Mouse (Mus musculus) kidney, postnatal 10 days (tissue): ENCODE measurements around the gene Epha1.

Experiments
- DNase-seq: peaks from one replicate; pipeline ENCODE4 v3.0.0; 2021; ENCODE audit warnings: mixed read lengths

Epha1 gene

GRCm38 (mm10) chr6:42372816-42373547, at the start of gene Epha1:
Epha1 (minus strand) TSS chr6:42373268.
- DNase-seq, result peak; percentile 82

- DNase-seq, result no peak
Measured at GRCm38 (mm10) chr6:42421439-42421838, 48.4 kb upstream of the Epha1 start.

DNA sequence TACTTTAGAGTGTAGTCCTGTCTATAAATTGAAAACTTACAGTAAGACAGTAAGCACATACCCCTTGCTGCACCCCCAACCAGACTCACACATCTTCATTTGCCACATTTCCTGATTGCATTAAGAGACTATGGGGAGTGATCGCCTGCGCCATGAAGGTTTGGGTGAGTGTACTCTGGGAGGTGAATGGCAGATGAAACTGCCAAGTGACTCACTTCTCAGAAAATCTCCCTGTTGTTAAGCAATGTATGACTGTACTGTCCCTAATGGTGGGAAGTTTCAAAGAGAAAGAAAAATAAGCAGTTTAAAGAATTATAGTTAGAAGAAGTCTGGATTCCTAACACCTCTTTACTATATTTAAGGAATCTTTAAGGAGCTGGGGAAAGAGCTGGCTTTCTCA, 46.4 kb upstream of the Epha1 start:
- DNase-seq, result no peak

DNA sequence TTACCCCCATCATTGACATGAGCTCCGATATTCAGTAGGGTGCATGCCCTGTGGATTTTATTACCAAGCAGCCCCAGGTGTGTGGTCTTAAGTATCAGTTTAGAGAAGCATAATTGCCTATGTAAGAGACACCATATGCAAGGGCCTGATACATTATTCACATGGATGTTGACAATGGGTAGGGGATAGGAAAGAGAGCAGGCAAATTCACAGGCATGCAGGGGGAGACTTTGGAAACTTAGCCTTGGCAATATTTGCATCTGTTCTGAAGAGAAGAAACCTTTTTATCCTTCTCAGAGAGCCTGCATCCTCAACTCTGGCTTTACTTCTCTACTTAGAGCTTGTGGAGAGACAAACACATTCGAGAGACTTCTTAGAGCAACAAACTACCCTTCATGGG, 32.1 kb upstream of the Epha1 start, which contains the start of gene Tas2r135:
Tas2r135 (plus strand) TSS at position 301 of the 400 bp plus-strand sequence.
- DNase-seq, result no peak

- no peak for DNase-seq
Measured at GRCm38 (mm10) chr6:42399938-42400337, 26.9 kb upstream of the Epha1 start, which contains the start of gene Tas2r143. Tas2r143 (plus strand) TSS chr6:42400238.

DNA sequence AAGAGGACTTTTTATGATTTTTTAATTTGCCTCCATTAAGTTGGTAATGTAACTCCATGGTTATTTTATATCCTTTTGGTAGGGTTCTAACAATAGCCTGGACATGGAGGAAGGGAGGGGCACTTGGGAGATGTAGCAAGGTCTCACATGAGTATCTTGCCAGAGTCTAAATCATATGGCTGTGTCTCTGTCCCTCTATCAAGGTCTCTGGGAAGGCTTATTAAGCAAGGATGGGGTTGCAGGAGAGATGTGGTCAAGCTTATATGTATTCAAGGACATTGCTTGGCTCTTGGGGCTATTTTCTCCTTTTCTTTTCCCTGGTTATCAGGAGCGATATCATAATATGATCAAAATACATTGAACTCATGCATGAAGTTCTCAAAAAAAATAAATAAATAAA, 25.9 kb upstream of the Epha1 start:
- DNase-seq, result no peak

DNA sequence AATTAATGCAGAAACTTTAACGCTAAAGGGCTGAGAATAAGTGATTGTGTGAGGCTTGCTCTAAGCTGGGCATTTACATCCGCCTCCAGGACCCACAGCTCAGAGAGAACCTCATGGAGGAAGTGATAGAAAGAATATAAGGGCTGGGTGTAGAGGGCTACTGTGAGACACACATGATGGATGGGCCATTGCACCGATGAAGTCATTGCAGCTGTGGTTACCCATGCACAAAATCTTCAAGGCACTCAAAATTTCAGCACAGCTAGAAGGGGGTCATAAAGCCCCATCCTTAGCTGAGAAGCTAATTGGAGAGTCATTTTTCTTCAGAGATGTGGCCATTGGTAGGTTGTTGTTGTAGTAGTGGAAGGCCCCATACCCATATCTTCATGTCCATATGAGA, 25.2 kb upstream of the Epha1 start:
- no peak for DNase-seq

GRCm38 (mm10) chr6:42397041-42397657, 24.1 kb upstream of the Epha1 start:
- no peak for DNase-seq

DNA sequence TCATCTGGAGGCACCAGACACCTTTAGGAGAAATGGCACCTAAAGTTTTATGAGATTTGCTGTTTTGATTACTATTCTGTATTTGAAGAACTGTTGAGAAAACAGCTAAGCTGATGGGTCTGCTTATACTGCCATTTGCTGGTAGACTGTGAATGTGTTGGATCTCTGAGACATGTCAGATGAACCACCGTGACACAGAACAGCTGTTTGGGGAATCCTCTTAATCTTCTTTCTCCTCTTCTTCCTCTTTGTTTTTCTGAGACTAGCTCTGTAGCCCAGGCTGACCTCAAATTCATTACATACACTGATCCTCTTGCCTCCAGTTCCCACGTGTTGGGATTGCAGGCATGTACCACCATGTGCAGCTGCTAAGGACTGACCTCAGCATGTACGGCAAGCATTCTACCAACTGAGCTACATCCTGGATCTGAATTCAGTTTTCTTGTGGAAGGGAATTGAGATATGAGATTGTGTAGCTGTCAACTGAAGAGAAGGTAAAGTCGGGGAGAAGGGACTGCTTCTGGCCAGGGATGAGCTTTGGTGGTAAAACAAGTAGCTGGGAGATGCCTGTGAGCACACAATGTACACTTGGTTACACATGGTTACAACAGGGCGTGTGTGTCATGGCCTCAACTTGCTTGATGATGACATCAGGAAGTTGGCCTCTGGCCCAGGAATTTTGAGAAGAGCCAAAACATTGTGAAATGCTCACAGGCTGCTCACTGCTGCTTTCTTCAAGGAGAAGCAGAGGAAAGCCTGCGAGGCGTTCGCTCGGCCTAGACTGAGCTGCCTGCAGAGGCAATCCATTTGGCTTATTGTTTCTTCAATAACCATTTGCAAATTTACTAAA, 23.1 kb upstream of the Epha1 start:
- DNase-seq, result peak; percentile 89

GRCm38 (mm10) chr6:42391796-42392330, 18.8 kb upstream of the Epha1 start:
- DNase-seq, result peak; percentile 40

DNA sequence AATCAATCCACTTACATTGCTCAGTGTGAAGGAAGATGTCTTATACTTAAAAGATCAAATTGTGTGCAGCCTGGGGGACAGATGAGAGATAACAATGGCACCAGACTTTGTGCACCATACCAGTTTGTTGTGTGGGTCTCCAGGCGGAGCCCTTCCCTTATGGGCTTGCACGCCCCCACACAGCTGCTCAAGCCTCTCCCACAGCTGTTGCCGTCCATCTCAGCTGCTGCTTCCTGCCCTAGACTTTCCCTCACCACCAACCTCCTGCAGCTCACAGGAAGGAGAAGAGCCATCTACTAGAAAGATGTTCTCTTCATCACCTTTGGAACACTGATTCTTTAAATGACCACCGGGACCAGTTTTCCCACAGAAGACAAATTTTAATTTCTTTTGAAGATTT, 12.6 kb upstream of the Epha1 start:
- no peak for DNase-seq

- DNase-seq, result no peak
Measured at GRCm38 (mm10) chr6:42383360-42383759, 10.3 kb upstream of the Epha1 start.

GRCm38 (mm10) chr6:42381916-42382381, 8.9 kb upstream of the Epha1 start:
- no peak for DNase-seq

GRCm38 (mm10) chr6:42381221-42381620, 8.2 kb upstream of the Epha1 start:
- DNase-seq, result no peak

DNA sequence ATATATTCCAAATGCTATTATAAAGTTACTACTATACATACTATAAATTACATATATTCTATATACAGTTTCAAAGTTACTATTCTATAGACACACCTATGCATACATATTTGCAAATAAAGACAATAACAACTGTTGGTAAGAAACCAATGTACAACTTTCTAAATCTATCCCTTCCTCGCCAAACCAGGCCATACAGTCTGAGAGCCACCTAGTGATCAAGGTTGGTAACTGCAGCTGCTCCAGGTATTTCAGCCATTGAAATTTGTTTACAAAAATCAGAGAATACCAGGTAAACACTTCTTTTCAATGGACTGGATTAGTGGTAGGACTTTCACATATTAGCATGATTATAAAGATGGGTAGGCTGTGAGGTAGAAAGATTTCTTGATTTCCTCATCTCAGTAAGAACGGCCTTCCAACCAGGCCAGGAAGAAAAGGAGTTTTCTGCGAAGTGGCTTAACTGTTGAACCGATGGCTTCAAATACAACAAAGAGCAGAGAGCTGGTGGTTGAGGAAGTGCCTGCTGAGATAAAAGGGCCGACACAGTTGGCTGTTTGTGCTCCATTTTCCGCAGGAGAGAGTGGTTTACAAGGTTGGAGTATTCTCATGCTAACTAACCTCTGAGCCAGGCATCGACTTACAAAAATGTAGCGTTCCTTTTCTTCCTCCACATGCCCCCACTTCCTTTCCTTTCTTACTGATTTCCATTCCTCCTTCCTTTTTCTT, 7.5 kb upstream of the Epha1 start:
- DNase-seq, result peak; percentile 70

- no peak for DNase-seq
Measured at GRCm38 (mm10) chr6:42379551-42379950, 6.5 kb upstream of the Epha1 start.

GRCm38 (mm10) chr6:42377280-42377679, 4.2 kb upstream of the Epha1 start:
- DNase-seq, result no peak

GRCm38 (mm10) chr6:42376504-42377019, 3.5 kb upstream of the Epha1 start:
- DNase-seq, result no peak

DNA sequence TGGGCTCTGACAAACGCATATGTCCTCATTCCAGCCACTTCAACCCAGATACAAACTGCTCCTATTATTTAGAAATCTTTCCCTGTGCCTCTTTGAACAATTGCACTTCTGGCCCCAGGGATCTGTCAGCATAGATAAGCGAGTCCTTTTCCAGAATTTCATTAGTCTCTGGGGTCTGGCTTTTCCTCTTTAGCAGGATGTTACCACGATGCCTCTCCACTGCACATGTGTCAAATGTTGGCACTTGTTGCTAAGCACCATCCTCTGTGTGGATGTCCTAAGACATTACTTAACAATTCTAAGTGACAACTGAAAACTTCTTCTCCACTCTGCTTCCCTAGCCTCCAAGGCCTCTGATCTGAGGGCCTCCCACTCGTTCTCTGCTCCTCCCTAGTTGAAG, 2.9 kb upstream of the Epha1 start:
- DNase-seq, result no peak

DNA sequence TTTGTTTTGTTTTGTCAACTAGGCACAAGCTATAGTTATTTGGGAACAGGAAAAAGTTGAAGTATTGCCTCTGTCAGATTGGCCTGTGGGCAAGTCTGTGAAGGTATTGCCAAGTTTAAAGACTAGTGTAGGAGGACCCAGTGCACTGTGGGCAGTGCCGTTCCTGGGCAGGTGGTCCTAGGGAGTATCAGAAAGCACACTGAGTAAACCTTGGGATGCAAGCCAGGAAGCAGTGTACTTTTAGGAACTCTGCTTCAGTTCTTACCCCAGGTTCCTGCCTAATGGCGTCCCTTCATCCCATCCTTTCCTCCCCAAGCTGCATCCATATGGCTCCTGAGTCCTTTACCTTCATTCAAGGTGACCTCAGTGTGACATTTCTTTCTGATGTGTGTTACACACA, 2.1 kb upstream of the Epha1 start:
- DNase-seq, result no peak

DNA sequence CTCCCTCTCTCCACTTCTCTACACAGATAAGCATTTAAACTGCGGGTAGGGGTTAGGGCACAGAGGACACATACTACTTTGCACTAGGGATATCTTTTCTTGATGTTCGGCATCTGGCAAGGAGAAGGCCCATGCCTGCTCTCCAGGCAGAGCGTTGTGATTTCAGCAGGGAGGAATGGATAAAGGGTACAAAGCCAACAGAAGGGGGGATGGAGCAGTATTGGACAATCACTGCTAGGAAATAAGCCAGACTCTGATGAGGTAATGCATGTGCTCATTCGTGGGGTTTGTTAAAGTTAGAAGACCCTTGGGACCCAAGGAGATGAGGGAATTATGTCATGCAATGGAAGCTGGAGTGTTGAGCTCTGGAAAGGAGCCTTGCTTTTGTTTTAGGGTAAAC, 1.6 kb upstream of the Epha1 start:
- DNase-seq, result no peak
